Mouse (Mus musculus): ENCODE measurements at regions not wholly inside any gene's neighbourhood (a gene's known extent, or its start where the extent isn't known, plus 50 kb on each side); places are given as distances from the start of the nearest gene placed in this dataset.

- TF ChIP-seq CTCF (IDR thresholded peaks at IDR 0.05; ENCODE audit: control insufficient read depth, insufficient read depth, insufficient replicate concordance, low read depth, low read length) (no peak), POLR2A (IDR thresholded peaks at IDR 0.05; ENCODE audit: control insufficient read depth, low read depth, low read length) (no peak)
These were observed 209.4 kb upstream of the Hand2 start for GRCm38 (mm10) chr8:57111403-57111771.
